ENCODE assay signal across 31 mouse cellular contexts in the genomic region with DNA sequence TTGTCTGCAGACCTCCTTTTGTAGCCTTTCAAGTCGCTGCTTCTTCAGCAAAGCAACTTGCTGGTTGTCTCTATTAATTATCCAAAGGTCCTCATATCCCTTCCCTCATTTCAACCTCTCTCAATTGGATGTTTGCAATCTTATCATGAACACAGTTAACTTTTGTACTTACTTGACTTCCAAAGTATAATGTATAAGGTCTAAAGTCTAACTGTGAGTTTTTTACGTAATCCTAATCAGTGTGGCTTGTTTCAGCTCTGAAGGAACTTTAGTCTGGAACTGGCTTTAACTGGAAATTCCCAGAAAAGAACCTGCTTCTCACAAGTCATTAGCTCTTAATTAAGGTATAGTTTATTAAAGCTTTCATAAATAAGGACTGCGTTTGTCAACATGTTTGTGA.
"Had no signal": no experiment of that assay in that cellular context is flagged by ENCODE, and none has a peak within 500 bp of the region (broad histone marks: within the 10 kb centered on the region; RNA-seq: fewer than 3 reads in every experiment).

No protein-coding gene starts in this region.

- H3K27ac ChIP-seq: limb, embryonic 10.5 days; limb, embryonic 12.5 days; limb, embryonic 13.5 days; limb, embryonic 15.5 days; liver, embryonic 12.5 days; liver, embryonic 13.5 days; liver, embryonic 14.5 days; liver, embryonic 15.5 days; lung, embryonic 15.5 days; macrophage; midbrain, embryonic 10.5 days; midbrain, embryonic 12.5 days; midbrain, embryonic 13.5 days; midbrain, embryonic 15.5 days; neural tube, embryonic 12.5 days had no signal

- H3K4me2 ChIP-seq: limb, embryonic 12.5 days; limb, embryonic 13.5 days; limb, embryonic 15.5 days; liver, embryonic 11.5 days; liver, embryonic 12.5 days; liver, embryonic 13.5 days; liver, embryonic 15.5 days; lung, embryonic 14.5 days; lung, embryonic 15.5 days; midbrain, embryonic 11.5 days; midbrain, embryonic 12.5 days; midbrain, embryonic 13.5 days; midbrain, embryonic 15.5 days; neural tube, embryonic 12.5 days had no signal

- H3K9me3 ChIP-seq: limb, embryonic 10.5 days; limb, embryonic 12.5 days; limb, embryonic 13.5 days; limb, embryonic 15.5 days; liver, embryonic 12.5 days; liver, embryonic 13.5 days; liver, embryonic 15.5 days; lung, embryonic 15.5 days; megakaryocyte, embryonic 14.5 days; midbrain, embryonic 10.5 days; midbrain, embryonic 12.5 days; midbrain, embryonic 13.5 days; midbrain, embryonic 15.5 days; neural tube, embryonic 12.5 days had no signal

- H3K36me3 ChIP-seq: limb, embryonic 10.5 days; limb, embryonic 12.5 days; limb, embryonic 13.5 days; limb, embryonic 15.5 days; liver, embryonic 12.5 days; liver, embryonic 13.5 days; liver, embryonic 15.5 days; lung, embryonic 15.5 days; midbrain, embryonic 10.5 days; midbrain, embryonic 12.5 days; midbrain, embryonic 13.5 days; midbrain, embryonic 15.5 days; neural tube, embryonic 12.5 days had no signal

- H3K4me1 ChIP-seq: limb, embryonic 10.5 days; limb, embryonic 12.5 days; limb, embryonic 13.5 days; limb, embryonic 15.5 days; liver, embryonic 12.5 days; liver, embryonic 13.5 days; liver, embryonic 15.5 days; lung, embryonic 15.5 days; megakaryocyte, embryonic 14.5 days; midbrain, embryonic 10.5 days; midbrain, embryonic 12.5 days; midbrain, embryonic 13.5 days; midbrain, embryonic 15.5 days; neural tube, embryonic 12.5 days had no signal

- H3K4me3 ChIP-seq: limb, embryonic 10.5 days; limb, embryonic 12.5 days; limb, embryonic 13.5 days; limb, embryonic 15.5 days; liver, embryonic 12.5 days; liver, embryonic 13.5 days; liver, embryonic 15.5 days; lung, embryonic 15.5 days; megakaryocyte, embryonic 14.5 days; midbrain, embryonic 10.5 days; midbrain, embryonic 12.5 days; midbrain, embryonic 13.5 days; midbrain, embryonic 15.5 days; myocyte; neural tube, embryonic 12.5 days had no signal

- ATAC-seq: liver, embryonic 12.5 days; liver, postnatal 0 days; lung, postnatal 0 days; midbrain, embryonic 13.5 days; midbrain, embryonic 15.5 days had no signal

- H3K9ac ChIP-seq: limb, embryonic 12.5 days; limb, embryonic 13.5 days; limb, embryonic 15.5 days; liver, embryonic 12.5 days; liver, embryonic 13.5 days; liver, embryonic 14.5 days; liver, embryonic 15.5 days; liver, postnatal 0 days; lung, embryonic 14.5 days; lung, embryonic 15.5 days; midbrain, embryonic 12.5 days; midbrain, embryonic 13.5 days; midbrain, embryonic 15.5 days; neural tube, embryonic 12.5 days had no signal

- DNase-seq: left cerebral cortex, postnatal 4 days; liver; liver, embryonic 13.5 days; liver, postnatal 0 days; lung, adult 18-20 months; lung, adult 2 months; lung, embryonic 14.5 days; lung, postnatal 10 days; lung, postnatal 14 days; lung, postnatal 36 days; lung, postnatal 4 days; midbrain, embryonic 14.5 days had no signal

- H3K27me3 ChIP-seq: limb, embryonic 12.5 days; limb, embryonic 13.5 days; limb, embryonic 15.5 days; liver, embryonic 12.5 days; liver, embryonic 13.5 days; liver, embryonic 15.5 days; lung, embryonic 15.5 days; megakaryocyte, embryonic 14.5 days; midbrain, embryonic 12.5 days; midbrain, embryonic 13.5 days; midbrain, embryonic 15.5 days; neural tube, embryonic 12.5 days had no signal
